Mouse (Mus musculus) heart, embryonic 14.5 days (tissue): Measurements from ENCODE around the gene Ms4a4d. TPM values are rescaled to one million over a fixed set of nuclear protein-coding genes. Genes with fewer than 3 reads are reported as not detected.

Experiments
- ATAC-seq: fragments of 200-750 bp; cut with Nextera tagmentation; 2 replicates; pipeline ENCODE4 v1.8.0; 2017; ENCODE audit warnings: low read depth, moderate TSS enrichment; ENCODE audit not compliant: insufficient number of reproducible peaks, insufficient read depth, low FRiP score
- H3K27ac ChIP-seq, 2 experiments: fragments of 200-500 bp in 1 of 2; fragments of 300-500 bp in 1 of 2; sonication (generic) in 1 of 2; replicated peaks in 1 of 2; 2 replicates each; pipeline ENCODE4 v1.5.1; 2012 to 2014; ENCODE audit warnings: low read depth in 2 of 2, low read length in 2 of 2, control low read depth in 1 of 2, mild to moderate bottlenecking in 1 of 2, mixed read lengths in 1 of 2; ENCODE audit not compliant: control insufficient read depth in 1 of 2, insufficient read depth in 1 of 2
- H3K27me3 ChIP-seq: fragments of 300-500 bp; sonication (generic); 2 replicates; pipeline ENCODE4 v1.6.1; 2014; ENCODE audit warnings: mild to moderate bottlenecking, low read length, control low read depth; ENCODE audit not compliant: control insufficient read depth, insufficient read depth
- H3K36me3 ChIP-seq: fragments of 300-500 bp; sonication (generic); 2 replicates; pipeline ENCODE4 v1.6.1; 2014; ENCODE audit warnings: mild to moderate bottlenecking, control low read depth, low read length, mixed read lengths; ENCODE audit not compliant: control insufficient read depth, insufficient read depth
- H3K4me1 ChIP-seq, 2 experiments: fragments of 200-500 bp in 1 of 2; fragments of 300-500 bp in 1 of 2; sonication (generic) in 1 of 2; 2 replicates each; pipeline ENCODE4 v1.6.1; 2012 to 2014; ENCODE audit warnings: low read length in 2 of 2, control low read depth in 1 of 2, mixed read lengths in 1 of 2; ENCODE audit not compliant: control insufficient read depth in 2 of 2, insufficient read depth in 2 of 2
- H3K4me2 ChIP-seq: fragments of 300-500 bp; sonication (generic); 2 replicates; pipeline ENCODE4 v1.6.1; 2014; ENCODE audit warnings: mild to moderate bottlenecking, low read length
- H3K4me3 ChIP-seq, 2 experiments: fragments of 200-500 bp in 1 of 2; fragments of 300-500 bp in 1 of 2; sonication (generic) in 1 of 2; 2 replicates each; pipeline ENCODE4 v1.5.1; 2012 to 2014; ENCODE audit warnings: low read length in 2 of 2, mild to moderate bottlenecking in 2 of 2, control low read depth in 1 of 2, low read depth in 1 of 2, moderate library complexity in 1 of 2; ENCODE audit not compliant: control insufficient read depth in 1 of 2, insufficient read depth in 1 of 2
- H3K9ac ChIP-seq: fragments of 300-500 bp; sonication (generic); 2 replicates; pipeline ENCODE4 v1.6.1; 2014; ENCODE audit warnings: mild to moderate bottlenecking, low read length
- H3K9me3 ChIP-seq: fragments of 300-500 bp; sonication (generic); 2 replicates; pipeline ENCODE4 v1.6.1; 2016; ENCODE audit warnings: low read length, control low read depth; ENCODE audit not compliant: control insufficient read depth
- WGBS: fragments of 180-500 bp; shearing (Covaris S2); extraction: QIAGEN DNeasy Blood & Tissue Kit; methylation state at CpG from one replicate; pipeline ENCODE4 v1.1.7; 2014; 5-methylcytosine and 5-hydroxymethylcytosine counted together
- polyA plus RNA-seq: library from polyadenylated mRNA; unstranded; fragments of >200 nt; fragmentation: Nextera tagmentation; extraction: Ambion mirVana; gene quantifications from 2 replicates; pipeline ENCODE4 v1.2.1, GENCODE M21; 2014

Gene Ms4a4d
- polyA plus RNA-seq, 1 experiment from 2014 or later = 0.69 TPM

- H3K4me2 ChIP-seq = no peak overlapping the region
- H3K9me3 ChIP-seq = no peaks in the 10 kb centered on the region
- no peak overlapping the region for H3K27ac ChIP-seq
- H3K36me3 ChIP-seq = no peaks in the 10 kb centered on the region
- WGBS = 68% methylated on average over 4 of the region's 4 CpGs
- ATAC-seq = no peak
- H3K4me3 ChIP-seq = no peak overlapping the region
- H3K9ac ChIP-seq = no peak overlapping the region
- no peaks in the 10 kb centered on the region for H3K27me3 ChIP-seq
- H3K4me1 ChIP-seq = no peaks in the 10 kb centered on the region
Measured at GRCm38 (mm10) chr19:11589205-11589604, 52.6 kb downstream of the Ms4a4d start.

- ATAC-seq = no peak
- no peaks in the 10 kb centered on the region for H3K4me1 ChIP-seq
- H3K9me3 ChIP-seq = no peaks in the 10 kb centered on the region
- H3K27ac ChIP-seq = no peak overlapping the region
- no peak overlapping the region for H3K4me2 ChIP-seq
- no peak overlapping the region for H3K9ac ChIP-seq
- H3K36me3 ChIP-seq = no peaks in the 10 kb centered on the region
- H3K4me3 ChIP-seq = no peak overlapping the region
- no peaks in the 10 kb centered on the region for H3K27me3 ChIP-seq
- WGBS = 57% methylated on average over 2 of the region's 2 CpGs
Measured at GRCm38 (mm10) chr19:11589891-11590449, 53.4 kb downstream of the Ms4a4d start.

GRCm38 (mm10) chr19:11601349-11601748 is 64.7 kb downstream of the Ms4a4d start:
- Histone ChIP-seq H3K4me3 (no peak overlapping the region), H3K9me3 (no peaks in the 10 kb centered on the region), H3K9ac (no peak overlapping the region), H3K27me3 (no peaks in the 10 kb centered on the region), H3K36me3 (no peaks in the 10 kb centered on the region), H3K4me1 (no peaks in the 10 kb centered on the region), H3K4me2 (no peak overlapping the region), H3K27ac (no peak overlapping the region)
- ATAC-seq = no peak
- 78% methylated on average over 3 of the region's 3 CpGs for WGBS

- H3K36me3 ChIP-seq = no peaks in the 10 kb centered on the region
- H3K27ac ChIP-seq = no peak overlapping the region
- whole genome bisulfite sequencing = 77% methylated on average over 2 of the region's 2 CpGs
- no peak for ATAC-seq
- no peaks in the 10 kb centered on the region for H3K4me1 ChIP-seq
- no peak overlapping the region for H3K4me2 ChIP-seq
- H3K4me3 ChIP-seq = no peak overlapping the region
- no peak overlapping the region for H3K9ac ChIP-seq
- no peaks in the 10 kb centered on the region for H3K27me3 ChIP-seq
- no peaks in the 10 kb centered on the region for H3K9me3 ChIP-seq
Measured at GRCm38 (mm10) chr19:11602026-11602425, 65.4 kb downstream of the Ms4a4d start.

GRCm38 (mm10) chr19:11604603-11605002 is 68.0 kb downstream of the Ms4a4d start, which contains the start of gene Ms4a6d:
Gene Ms4a6d (minus strand): TSS chr19:11604849.
- no peaks in the 10 kb centered on the region for H3K9me3 ChIP-seq
- H3K4me3 ChIP-seq = no peak within 1 kb of the TSS
- no peaks in the 10 kb centered on the region for H3K36me3 ChIP-seq
- WGBS = 69% methylated on average over 2 of the region's 2 CpGs
- H3K4me2 ChIP-seq = no peak within 1 kb of the TSS
- no peak within 1 kb of the TSS for H3K9ac ChIP-seq
- no peaks in the 10 kb centered on the region for H3K27me3 ChIP-seq
- no peak within 1 kb of the TSS for H3K27ac ChIP-seq
- no peaks in the 10 kb centered on the region for H3K4me1 ChIP-seq
- ATAC-seq = no peak

Other genes with a start within 250 kb of the Ms4a4d start
- gene Ms4a14, start 222.3 kb upstream of the Ms4a4d start, polyA plus RNA-seq = 0.12 TPM in 1 of 2 replicates, not detected in the other
- 4.6 and 4.8 TPM in 2 replicates for gene Ms4a7, start 200.7 kb upstream of the Ms4a4d start, polyA plus RNA-seq
- 3.3 and 3.7 TPM in 2 replicates for gene Ms4a4a, start 161.3 kb upstream of the Ms4a4d start, polyA plus RNA-seq
- 1.3 and 1.4 TPM in 2 replicates for gene Ms4a4c, start 132.0 kb upstream of the Ms4a4d start, polyA plus RNA-seq
- not detected in 2 replicates for gene Ms4a4b, start 93.2 kb upstream of the Ms4a4d start, polyA plus RNA-seq
- gene Ms4a6c, start 67.4 kb upstream of the Ms4a4d start, polyA plus RNA-seq = 4.6 and 5.6 TPM in 2 replicates
- not detected in 2 replicates for gene Gm8369, start 50.9 kb upstream of the Ms4a4d start, polyA plus RNA-seq
- gene Ms4a6b, start 20.3 kb upstream of the Ms4a4d start, polyA plus RNA-seq = 3.1 and 3.5 TPM in 2 replicates
- 3.4 TPM in 2 replicates for gene Ms4a6d, start 68.0 kb downstream of the Ms4a4d start, polyA plus RNA-seq
- 0.15 TPM in 1 of 2 replicates, not detected in the other for gene Ms4a2, start 86.9 kb downstream of the Ms4a4d start, polyA plus RNA-seq
- gene Ms4a3, start 104.0 kb downstream of the Ms4a4d start, polyA plus RNA-seq = not detected in 2 replicates
- gene Oosp2, start 123.8 kb downstream of the Ms4a4d start, polyA plus RNA-seq = not detected in 2 replicates
- not detected in 2 replicates for gene Oosp1, start 154.3 kb downstream of the Ms4a4d start, polyA plus RNA-seq
- gene Oosp3, start 160.3 kb downstream of the Ms4a4d start, polyA plus RNA-seq = not detected in 2 replicates
- not detected in 2 replicates for gene Gif, start 210.8 kb downstream of the Ms4a4d start, polyA plus RNA-seq
- 79.1 and 80.3 TPM in 2 replicates for gene Mrpl16, start 233.6 kb downstream of the Ms4a4d start, polyA plus RNA-seq